Mouse (Mus musculus) cerebellum, adult 8-10 months (tissue): ENCODE measurements around the gene Creg1.
"Not testable (repeated sequence)": the region's sequence is repeated elsewhere in the genome, so short reads cannot be mapped to it uniquely, and the experiment has no call there.

ENCODE experiments used
- DNase-seq: peaks from one replicate; pipeline ENCODE4 v3.0.0; 2022

The Creg1 gene

DNA sequence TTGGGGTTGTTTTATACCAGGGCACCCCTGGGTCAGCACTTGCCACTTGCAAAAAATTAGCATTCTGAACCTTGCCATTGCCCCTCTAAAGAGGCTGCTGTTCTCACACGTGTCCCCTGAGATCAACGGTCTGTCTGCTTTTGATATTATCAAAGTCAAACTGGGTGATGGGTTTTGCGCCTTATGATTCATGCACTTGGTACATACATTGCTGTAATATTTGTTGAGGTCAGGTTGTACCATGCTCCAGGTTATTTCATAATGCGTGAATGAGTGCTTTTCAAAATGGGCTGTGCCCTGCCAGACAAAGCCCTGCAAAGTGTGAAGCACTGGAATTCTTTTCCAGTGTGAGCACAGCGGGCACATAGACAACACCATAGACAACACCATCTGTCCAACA is 11.7 kb upstream of the Creg1 start:
- no peak for DNase-seq

DNA sequence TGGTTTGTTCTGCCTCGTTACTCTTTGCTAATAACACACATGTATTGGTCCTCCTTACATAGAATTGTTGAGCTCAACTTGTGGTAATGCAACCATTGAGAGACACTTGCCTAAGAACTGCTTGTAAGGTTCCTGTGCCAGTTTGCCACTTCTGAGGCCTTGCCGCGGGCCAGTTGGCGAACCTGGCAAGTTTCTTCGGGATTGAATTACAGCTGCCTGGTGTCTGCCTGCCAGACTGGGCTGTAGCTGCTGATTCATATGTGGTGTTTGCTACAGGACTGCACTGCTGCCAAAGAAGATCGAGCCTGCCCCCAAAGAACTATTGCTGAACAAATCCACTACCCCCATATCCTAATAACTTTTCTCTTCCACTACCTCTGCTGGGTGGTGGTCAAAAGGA is 9.3 kb upstream of the Creg1 start:
- DNase-seq, result no peak

DNA sequence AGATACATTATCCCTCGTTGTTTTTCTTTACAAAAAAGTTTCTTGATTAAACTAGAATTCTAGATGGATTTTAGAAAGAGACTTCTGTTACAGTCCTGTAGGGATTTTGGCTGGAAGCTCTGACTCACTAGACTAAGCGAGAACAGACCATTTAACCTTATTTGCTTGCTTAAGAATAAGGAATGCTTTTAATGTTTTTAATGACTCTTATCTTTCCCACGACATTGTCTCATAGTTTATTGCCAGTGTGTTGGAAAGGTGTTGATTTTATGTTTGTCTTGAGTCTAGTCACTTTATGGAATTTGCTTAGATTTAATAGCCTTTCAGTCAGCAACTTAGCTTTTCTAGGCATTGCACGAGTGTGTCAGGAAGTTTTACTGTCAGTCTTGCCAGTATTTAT is 8.4 kb upstream of the Creg1 start:
- DNase-seq, result no peak

DNA sequence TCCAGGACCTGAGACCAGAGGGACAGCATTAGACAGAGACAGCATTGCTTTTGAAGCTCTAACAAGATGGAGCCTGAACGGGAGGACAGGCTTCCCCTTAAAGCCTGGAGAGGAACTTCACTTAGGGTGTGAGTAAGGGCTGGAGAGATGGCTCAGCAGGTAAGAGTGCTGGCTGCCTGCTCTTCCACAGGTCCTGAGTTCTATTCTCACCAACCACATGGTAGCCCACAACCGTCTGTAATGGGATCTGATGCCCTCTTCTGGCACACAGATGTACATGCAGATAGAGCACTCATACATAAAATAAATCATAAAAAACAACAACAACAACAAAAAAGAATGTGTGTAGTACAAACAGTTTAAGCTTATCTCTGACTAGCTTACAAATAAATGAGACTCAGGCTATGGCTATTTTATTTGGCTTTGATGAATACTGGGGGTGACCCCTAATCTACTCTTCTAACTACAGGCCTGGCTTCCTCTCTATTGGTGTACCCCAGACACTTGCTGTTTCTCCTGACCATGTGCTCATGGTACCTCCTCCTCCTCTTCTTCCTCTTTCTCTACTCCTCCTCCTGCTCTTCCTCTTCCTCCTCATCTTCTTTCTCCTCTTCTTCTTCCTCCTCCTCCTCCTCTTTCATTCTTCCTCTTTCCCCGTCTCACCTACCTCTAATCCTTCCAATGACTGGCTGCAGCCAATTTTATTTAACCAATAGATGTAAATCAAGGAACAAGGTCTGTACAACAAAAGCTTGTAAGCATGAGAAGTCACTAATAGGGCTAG is 1.8 kb upstream of the Creg1 start:
- no peak for DNase-seq

DNA sequence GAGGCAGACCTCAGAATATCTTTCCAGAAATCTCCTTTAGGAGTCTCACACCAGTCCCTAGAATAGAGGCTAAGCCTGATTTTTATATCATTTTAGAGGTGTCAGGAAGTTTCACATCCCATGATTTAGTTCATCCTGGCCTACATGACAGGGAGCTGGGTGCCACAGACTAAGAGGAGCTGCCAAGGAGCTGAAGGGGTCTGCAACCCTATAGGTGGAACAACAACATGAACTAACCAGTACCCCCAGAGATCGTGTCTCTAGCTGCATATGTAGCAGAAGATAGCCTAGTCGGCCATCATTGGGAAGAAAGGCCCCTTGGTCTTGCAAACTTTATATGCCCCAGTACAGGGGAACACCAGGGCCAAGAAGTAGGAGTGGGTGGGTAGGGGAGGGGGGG is 1.0 kb upstream of the Creg1 start:
- not testable (repeated sequence) for DNase-seq

DNA sequence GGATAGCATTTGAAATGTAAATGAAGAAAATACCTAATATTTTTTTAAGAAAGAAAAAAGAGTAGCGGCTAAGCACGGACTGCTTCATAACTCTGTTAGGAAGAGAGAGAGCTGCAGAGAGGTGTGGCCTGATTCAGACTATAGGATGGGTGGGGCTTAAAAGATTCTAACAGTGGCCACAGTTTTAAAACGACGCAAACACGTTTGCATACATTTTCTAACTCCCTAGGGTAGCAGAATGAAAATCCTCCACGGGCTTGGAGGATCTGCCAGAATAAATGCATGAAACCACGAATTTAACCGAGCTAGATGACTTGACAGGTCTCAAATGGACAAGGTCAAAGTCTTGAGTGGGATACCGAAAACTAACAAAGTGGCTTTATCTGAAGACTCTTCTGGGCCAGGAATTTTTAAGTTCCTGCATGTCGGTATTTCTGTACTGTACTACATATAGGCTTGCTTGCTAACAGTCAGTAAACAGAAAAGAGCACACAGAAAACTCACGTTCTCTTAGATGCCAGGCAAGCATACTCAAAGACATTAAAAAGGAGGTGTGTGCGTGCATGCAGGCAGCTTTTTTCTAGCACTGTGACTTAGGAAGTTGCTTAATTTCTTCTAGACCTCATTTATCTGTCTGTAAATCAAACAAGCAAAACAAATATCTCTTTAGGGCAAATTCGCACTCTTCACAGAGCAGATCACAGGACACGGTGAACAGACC is 472 bp upstream of the Creg1 start:
- no peak for DNase-seq

DNA sequence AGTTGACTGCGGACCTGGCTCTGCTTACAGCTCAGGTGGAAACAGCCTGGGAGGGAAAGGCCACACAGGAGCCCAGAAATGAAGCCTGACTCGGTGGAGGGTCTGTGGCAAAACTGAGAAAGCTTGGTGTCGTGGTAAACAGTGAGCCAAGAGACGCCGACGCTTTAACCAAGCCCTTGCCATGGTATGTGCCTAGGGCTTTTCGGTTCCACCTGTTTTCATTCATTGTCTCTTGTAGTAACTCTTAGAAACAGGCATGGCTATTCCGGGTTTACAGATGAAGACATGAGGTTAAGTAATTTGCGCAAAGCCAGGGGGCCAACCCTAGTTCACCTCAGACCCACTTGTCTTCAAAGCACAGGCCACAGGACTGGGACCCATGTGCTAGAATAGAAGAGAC is 1.0 kb downstream of the Creg1 start:
- DNase-seq, result no peak

DNA sequence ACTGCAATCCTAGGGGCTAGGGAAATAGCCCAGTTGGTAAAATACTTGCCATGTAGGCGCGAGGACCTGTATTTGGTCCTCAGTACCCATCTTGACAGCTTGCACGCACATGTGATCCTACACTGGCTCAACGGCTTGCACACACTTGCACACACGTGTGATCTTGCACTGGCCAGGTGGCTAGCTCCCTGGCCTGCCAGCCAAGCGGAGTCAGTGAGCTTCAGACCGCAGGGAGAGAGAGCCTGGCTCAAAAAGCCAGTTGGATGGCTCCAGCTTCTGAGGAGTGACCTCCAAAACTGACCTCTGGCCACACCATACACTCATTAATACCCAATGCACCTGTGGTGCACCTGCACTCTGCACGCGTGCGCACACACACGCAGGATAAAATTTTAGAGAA is 1.5 kb downstream of the Creg1 start:
- no peak for DNase-seq

DNA sequence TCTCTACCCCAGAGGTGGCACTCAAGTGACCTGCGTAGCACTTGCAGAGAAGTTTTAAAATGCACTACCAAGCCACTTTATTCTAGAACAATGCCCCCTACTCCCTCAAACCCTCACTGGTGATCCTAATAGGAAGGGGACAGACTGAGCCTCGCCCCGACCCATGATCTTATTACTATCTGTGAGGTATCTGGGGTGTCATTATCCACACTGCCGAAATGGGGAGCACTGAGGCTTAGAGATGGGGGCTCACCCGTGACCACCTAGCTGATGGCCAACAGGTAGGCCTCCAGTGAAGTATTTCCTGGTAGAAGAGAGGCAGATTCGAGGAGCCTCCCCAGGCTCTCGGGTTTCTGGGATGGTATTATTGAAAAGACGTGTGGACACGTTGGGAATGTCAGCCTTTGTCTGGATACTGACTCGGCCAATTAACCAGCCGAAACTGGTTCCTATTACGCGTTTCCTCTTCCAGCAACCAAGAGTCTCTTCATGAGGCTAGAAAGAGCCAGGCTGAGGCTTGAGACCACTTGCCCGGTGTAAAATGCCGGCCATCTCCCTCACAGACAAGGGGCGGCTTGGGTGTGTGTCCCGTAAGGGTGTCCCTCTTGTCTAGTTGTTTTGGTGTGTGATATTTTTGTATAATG is 2.2 kb downstream of the Creg1 start:
- DNase-seq, result no peak

DNA sequence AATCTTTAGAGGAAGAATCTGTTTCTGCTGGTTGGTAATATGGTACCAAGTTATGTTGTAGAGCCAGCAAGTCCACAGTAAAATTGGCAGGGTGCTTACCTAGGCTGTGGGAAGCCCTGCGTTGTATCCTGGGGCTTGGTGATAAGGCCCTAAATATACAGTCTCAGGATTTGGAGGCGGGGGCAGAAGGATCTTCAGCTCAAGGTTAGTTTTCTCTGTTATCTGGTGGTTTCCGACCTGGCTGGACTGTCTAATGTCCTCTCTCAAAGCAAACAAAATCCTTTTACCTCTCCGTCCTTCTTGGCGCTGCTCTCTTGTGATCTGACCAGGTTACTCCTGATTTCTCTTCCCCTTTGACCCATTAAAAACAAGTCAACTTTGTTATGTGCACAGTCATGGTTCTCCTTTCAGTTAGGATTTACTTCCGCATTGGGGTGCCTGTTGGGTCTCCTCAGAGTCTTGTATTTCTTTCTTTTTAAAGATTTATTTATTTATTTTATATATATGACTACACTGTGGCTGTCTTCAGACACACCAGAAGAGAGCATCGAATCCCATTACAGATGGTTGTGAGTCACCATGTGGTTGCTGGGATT is 2.8 kb downstream of the Creg1 start:
- DNase-seq, result no peak

DNA sequence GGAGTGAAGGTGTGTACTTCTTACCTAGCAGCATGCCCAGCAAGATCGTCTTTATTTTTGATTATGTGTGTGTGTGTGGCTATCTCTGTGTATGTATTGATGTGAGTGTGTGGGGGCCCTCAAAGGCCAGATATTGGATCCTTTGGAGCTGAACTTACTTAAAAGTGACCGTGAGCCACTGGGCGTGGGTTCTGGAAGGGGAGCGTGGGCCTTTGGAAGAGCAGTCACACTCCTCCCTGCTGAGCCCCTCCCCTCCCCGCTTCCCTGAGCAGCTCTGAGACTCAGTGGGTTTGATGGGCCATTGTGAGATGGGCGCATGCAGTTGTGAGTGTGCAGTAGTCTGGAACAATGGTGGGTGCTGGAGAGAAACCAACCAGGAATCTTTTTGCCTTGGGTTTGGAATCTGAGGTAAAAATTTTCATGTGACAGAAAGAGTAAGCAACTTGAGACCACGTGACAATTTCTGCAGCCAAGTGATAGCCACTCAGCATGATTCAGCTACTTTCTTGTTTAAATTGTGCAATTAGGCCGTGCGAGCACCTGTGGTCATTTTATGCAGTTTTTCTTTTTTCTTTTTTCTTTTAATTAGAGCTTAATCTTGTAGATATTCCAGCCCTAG is 5.5 kb downstream of the Creg1 start:
- DNase-seq, result no peak

DNA sequence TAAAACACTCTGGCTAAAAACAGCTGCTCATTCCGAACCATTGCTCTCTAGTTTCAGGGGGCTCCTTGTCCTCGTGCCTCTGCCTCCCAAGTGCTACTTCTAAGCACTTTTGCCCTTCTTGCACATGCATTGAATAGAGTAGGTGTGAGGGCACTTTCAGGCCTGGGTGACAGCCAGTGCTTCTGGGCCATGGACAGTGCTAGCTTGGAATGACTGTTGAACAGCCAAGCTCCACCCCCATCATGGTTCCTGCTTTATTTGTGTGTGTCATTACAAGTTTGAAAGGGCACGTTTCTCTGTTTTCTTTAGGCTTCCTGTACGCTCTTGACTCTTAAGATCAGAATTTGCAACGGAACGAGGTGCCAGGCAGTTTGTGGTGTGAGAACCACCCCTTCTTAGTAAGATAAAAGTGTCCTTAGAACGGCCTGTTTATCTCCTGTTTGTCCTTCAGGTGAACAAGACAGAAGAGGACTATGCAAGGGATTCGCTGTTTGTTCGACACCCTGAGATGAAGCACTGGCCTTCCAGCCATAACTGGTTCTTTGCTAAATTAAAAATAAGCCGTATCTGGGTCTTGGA is 6.7 kb downstream of the Creg1 start:
- DNase-seq, result no peak

DNA sequence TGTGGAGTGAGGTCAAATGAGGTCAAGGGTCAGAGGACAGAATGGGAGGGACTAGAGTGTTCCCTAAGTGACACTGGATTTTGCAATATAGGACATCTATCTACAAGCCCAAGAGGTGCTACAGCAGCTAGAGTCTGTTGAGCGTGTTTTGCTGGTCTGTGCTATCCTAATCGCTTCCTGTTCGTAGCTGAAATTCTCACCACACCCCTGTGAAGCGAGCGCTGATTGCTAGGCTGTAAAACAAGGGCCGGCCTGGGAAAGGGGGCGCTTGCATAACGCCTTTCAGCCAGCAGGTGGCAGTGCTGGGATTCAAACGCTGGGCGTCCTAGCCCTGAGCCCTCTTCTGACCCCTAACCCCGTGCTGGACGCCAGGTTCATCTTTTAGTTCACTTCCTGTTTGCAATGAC is 7.9 kb downstream of the Creg1 start:
- peak; percentile 57 for DNase-seq

DNA sequence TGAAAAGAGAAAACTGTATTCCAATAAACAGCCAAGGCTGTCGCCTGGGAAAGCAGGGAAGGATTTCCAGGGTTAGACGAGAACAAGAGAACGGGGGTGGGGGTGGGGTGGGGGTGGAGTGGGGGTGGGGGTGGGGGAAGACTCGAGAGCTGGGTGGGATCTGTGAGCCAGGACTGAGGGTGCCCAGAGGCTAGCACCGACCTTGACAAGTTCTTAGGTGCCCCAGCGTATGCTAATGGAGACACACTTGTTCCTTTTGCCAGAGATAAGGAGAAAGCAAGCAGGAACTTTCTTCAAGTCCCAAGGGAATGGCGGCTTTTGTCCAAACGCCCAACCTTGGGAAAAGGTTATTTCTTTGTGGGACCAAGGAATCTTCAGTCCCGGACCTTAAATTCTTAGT is 8.5 kb downstream of the Creg1 start:
- DNase-seq, result no peak

DNA sequence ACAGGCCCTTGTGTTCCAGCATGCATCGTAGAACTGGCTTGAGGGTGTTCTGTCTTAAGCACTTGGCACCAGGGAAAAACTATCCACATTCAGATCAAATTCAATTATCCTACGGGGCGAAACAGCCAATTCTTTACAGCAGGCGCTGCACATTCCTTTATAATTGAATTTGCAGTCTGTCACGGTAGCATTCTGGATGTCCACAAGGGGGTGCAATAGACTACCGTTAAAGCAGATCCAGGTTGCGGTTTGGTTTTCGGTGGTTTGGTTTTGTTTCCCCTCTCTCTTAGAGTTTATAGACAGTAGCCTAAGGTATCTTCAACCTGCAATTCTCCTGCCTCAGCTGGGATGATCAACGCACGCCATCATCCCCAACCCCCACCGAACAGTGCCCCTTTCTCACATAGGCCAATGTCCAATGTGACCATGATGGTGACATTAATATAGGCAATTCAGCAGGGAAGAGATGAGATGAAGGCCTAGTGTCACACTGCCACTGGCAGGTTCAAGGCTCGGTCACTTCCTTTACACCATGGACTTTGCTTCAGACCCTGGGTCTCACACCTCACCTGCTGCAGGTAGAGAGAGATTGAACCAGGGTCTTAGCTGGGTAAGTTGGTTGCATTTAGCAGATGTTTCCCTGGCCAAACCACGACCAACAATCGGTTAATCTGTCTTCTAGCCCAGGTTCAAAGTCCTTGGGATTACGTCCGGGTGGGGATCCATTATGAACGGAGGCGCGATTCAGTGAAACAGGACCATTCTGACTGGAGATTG is 12.2 kb downstream of the Creg1 start:
- DNase-seq, result peak; percentile 42

DNA sequence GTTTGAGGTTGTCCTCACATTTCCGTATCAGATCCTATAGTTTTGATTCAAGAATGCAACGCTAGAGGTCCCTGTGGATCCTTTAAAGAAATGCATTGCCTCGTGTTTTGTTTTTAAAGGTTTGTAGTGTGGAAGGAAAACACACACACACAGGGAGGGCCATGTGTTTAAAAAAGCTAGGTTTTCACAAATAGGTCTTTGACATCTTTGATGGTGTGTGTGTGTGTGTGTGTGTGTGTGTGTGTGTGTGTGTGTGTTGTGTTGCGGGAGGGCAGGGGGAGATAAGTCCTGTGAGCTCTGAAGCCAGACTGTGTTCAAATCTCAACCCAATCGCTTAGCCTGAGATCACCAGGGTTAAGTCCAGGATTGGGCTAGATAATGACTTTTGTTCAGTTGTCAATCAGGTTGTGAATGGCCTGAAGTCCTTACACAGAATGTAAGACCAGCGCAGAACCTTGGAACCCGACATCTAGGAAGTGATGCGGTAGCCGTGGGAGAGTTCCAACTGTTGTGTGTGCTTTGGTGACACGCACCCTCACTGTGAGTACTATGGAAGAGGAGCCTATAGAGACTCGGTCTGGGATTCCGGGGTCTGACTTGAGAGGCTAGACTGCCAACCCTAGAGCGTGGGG is 16.5 kb downstream of the Creg1 start:
- no peak for DNase-seq

DNA sequence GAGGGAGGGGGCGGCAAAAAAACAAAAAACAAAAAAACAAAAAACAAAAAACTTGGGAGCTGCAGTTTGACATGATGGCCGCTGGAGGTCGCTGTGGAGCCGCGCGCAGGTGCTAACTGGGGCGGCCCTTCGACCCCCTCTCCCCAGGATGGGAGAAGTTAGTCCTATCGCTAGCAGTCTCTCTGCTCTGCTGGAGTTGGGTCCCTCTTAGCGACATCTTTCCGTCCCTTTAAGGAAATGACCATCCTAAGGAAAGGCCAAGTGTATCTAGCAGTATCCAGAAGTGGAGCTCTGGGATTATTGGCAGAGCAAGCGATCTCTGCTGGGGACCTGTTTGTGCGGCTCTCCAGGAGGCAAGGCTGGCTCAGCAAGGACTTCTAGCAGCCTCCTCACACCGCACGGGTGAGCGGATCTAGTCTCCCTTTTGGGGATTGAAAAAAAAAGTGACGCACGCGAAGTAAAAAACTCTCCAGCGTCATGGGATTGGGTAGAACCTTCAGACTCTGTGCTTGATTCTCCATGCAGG is 17.1 kb downstream of the Creg1 start:
- no peak for DNase-seq

DNA sequence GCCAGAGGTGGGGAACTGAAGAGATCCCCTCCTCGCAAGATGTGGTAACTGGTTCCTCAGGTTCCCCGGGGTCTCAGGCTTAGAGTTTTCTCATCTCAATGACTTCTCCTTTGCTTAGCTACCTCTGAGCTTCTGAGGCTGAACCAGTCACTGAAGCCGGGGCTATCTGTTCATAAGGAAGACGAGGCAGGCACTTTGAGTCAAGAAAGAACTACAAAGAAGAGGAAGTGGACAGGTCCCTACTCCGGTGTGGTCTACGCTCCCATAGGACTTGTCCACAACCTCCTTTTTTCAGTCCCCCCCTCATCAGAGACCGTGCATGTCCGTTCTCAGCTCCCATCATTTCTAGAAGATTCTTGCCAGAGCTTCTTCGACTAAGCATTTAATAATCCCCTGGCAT is 17.9 kb downstream of the Creg1 start:
- DNase-seq, result no peak

DNA sequence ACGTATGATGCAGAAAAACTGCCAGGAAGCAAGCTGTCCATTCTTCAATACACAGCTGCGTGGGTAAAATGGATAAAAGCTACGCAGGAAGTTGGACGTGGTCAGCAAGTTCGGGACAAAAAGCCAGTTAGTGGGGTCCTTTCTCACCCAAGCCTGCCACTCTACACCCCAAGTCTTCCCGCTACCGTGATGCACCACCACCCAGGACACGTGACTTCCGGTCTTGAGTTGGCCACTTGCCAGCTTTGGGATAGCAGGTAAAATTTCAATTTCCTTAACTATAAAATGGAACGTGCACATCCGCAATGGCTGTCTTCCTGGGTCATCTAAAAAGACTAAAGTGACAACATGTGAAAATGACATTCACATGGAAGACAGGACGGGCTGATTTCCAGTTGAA is 18.4 kb downstream of the Creg1 start:
- no peak for DNase-seq

DNA sequence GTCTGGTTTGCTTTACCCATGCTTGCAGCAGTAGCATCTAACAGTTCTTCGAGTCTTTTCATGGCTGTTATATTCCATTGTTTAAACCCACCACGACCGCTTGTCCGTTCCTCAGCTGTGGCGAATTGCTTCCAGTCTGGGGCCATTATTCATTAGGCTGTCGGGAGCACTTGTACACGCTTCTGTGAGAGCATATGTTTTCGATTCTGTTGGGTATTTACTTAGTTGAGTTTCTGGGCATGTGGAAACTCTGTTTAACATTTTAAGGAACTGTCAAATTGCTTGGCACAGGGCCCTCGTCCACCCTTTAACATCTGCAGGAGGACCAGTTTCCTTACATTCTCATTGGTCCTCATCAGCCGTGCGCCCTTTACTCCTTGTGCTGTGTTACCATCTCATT is 22.8 kb downstream of the Creg1 start:
- DNase-seq, result no peak

DNA sequence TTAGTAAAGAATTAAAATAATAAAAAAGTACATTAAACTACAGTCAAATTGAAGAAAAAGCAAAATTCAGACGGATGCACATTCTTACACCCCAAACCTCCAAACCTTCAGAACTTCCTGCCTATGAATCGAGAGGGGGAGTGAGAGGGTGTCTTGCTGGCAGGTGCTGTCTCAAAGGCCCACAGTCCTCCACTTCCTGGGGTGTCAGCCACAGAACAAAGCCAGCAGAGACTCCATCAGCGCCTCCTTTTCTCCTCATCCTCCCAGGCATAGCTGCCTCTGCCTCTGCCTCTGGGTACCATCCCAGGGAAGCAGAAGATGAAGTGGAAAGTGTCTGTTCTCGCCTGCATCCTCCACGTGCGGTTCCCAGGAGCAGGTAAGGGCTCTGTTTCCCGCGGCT is 25.0 kb downstream of the Creg1 start, which contains the start of gene Cd247:
Cd247 (plus strand) TSS at position 171 of the 400 bp plus-strand sequence.
- DNase-seq, result no peak
